Mouse (Mus musculus) A20 (cell line): ENCODE results near the gene Wfdc16.
"Not testable (repeated sequence)": the region's sequence is repeated elsewhere in the genome, so short reads cannot be mapped to it uniquely, and the experiment has no call there.

ENCODE experiments used
- DNase-seq: peaks from one replicate; pipeline ENCODE4 v3.0.0-alpha.2; 2011; ENCODE audit warnings: low read depth, low spot score

Gene Wfdc16

DNA sequence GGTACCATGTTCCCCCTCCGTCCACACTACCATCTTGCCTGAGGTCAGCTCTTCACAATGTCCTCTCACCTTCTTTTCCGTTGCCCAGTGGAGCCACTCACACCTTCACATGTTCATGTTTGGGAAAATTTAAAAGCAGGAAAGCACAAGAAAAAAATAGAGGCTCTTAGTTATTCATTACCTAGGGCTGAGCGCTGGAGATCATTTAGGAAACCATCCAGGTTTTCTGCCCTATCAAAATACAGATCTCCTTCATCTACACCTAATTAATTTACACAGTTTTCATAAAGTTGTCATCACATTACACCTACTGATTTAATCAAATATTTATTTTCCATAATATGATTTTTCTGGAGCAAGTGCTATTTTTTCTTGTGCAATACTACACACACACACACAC, at the start of gene Wfdc16:
TSS of gene Wfdc16 (minus strand) at position 101 of the 400 bp plus-strand sequence.
- DNase-seq: no peak

DNA sequence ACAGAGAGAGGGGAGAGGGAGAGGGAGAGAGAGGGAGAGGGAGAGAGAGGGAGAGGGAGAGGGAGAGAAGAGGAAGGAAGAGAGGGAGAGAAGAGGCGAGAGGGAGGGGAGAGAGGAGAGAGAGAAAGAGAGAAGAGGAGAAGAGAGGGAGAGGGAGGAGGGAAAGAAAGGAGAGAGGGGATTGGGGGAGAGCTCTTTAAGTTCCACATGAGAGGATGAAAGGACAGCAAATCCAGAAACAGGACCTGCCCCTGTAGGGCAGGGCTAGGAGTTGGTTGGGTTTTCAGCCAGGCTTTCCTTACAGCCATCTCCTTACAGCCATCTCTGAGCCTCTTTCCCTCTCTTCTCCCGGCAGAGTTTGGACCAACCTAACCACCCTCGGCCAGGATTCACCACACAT, 46.2 kb upstream of the Wfdc16 start, which contains the start of gene Wfdc13:
TSS of gene Wfdc13 (plus strand) at position 301 of the 400 bp plus-strand sequence.
- no peak for DNase-seq

DNA sequence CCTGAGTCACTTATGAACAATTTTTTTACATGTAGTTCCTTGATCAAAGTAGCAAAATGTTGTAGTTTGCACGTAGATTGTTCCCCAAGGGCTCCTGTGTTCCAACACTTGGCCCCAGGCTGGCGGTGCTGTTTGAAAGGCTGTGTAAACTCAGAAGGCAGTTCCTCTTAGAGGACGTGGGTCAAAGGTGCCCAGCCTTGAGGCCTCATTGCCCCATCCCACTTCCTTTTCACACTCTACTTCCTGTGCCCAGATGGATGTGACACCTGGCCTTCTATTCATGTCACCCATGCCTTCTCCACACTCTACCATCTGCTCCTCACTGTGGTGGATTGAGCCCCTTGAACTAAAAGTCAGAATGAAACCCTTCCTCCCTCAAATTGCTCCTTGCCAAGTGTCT, 41.3 kb upstream of the Wfdc16 start:
- peak; percentile 57 for DNase-seq

DNA sequence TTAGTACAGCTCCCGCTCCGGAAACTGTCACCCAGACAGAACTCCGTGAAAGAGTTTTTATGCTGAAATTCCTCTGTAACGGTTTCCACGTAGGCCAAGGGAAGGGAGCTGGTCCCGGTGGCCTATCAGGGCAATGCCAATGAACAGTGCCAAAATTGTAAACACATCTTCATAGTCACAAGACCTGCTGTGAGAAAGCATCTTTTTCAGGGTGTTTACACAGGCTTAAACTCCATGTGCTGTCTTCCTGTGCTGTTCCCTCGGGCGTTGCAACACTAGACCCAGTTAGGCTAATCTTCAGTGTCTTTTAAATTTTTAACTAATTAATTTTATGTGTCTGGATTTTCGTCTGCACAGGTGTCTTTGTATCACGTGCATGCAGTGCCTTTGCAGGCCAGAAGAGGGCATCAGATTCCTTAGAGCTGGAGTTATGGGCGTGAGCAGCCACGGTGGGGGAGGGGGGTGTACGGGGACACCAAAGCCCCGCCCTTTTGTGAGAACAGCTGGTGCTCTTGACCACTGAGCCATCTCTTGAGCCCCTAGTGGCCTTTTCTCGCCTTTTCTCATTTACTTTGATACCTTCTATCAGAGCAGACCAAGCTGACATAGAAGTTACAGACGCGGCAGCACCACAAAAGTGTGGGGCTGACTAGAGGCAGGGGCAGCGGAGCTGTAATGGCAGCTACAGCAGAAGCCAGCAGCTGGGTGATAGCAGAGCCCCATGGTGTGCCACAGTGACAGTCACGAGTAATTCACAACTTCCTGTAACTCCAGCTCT, 40.4 kb upstream of the Wfdc16 start:
- peak; percentile 90 for DNase-seq

DNA sequence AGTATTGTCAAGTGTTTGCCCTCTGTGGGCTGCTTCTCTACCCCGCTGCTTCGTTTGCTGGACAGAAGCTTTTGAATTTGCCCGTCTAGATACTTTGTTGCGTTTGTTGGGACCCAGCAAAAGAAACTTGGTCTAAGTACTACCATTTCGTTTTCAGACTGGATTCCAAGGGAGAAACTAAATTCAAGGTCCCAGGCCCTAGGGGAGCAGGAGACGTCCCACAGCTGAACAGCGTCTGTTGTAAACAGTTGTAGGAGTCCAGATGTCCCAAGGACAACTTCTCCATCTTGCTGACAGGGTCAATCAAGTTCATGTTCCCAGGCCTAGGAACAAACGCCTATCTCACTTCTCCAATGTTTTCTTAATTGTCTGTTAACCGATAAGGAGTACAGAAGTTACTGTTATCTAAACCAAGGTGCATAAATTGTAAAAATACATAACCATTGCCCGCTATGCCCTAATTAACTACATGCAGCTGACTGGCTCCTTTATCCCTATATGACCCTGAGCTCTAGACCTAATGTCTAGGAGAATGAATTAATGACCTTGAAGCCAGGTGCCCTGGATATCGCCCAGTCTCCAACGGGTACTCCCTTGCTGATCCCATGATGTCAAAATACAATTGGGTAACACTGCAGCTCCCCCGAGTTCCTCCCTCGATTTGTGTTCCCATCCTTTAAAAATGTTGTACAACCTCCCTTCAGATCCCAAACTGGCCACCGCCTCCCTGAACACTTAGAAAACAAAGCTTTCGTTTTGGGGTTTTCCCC, 38.5 kb upstream of the Wfdc16 start:
- DNase-seq: no peak

DNA sequence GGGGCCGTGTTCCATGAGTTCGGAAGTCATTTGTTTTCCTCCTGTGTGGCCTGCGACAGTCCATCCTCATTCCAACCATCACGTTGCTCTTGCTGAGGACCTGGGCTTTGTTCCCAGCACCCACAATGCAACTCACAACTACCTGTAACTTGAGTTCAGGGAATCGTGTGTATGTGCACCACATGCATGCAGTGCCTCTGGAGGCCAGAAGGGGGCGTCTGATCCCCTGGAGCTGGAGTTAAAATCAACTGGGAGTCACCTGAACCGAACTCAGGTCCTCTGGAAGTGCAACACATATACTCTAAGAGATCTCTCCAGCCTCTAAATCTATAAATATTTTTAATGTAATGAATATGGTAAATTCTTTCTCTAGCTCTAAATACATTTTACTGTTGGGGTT, 37.5 kb upstream of the Wfdc16 start:
- DNase-seq: no peak

DNA sequence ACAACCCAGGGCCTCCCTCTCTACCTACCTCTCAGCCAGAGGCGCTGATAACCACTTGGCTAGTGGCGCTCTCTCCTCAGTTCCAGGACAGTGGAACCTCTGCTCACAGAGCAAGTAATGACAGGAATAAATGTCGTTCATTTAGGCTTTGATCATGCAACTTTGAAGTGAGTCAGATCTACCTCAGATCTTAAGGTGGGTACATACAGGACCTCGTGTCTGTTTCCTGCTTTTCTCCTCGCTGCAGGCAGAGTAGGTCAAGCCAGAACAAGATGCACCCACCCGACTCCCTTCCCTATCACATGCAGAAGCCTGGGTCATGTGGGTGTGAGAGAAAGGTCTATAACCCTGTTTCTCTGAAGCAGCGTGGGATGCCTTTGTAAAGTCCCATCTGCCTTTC, 35.4 kb upstream of the Wfdc16 start, which contains the start of gene Wfdc11:
TSS of gene Wfdc11 (minus strand) at position 101 of the 400 bp plus-strand sequence.
- no peak for DNase-seq

DNA sequence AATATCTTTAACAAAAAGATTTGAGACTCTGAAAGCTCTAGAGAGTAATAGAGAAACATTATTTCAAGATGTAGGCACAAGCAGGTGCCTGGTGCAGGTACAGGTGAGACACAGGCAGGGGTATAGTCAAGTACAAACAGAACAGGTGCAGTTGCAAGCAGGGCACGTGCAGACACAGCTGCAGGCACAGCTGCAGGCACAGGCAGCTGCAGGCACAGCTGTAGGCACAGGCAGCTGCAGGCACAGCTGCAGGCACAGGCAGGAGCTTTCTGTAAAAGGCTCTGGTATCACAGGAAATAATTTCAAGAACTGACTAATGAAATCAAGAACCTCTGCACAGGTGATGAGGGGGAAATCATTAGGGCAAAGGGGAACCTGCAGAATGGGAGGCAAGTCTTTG, 32.3 kb upstream of the Wfdc16 start:
- peak; percentile 11 for DNase-seq

DNA sequence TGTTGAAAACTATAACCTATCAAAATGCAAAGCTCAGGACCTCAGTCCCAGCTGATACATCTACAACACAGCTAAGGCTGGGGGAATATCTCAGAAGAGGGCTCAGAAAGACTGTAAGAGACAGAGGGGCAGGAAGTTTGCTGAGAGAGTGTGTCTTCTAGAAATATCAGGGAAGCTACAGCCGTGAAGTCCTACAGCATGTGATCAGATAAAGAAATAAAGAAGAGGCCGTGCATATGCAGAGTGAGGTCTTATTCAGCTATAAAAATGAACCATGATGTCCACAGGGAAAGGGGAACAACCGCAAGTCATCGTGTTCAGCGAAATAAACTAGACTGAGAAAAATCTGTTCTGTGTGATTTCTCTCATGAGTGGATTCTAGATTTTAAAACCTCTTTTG, 31.7 kb upstream of the Wfdc16 start:
- DNase-seq: no peak

DNA sequence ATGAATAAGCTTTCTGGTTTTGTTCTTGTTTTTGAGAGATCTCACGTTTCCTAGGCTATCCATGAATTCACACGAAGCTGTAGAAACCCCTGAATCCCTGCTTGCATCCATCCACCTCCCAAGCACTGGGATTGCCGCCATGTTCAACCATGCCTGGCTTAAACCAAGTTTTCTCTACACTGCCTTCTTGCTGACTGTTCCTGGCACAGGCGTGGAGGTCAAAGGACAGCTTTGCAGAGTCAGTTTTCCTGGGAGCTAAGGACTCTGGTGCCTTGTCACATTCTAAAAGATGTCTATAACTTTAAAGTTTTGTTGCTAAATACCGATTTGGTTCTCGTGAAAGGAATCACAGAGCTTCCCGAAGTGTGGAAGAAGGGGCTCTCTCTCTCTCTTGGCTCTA, 26.3 kb upstream of the Wfdc16 start:
- no peak for DNase-seq

DNA sequence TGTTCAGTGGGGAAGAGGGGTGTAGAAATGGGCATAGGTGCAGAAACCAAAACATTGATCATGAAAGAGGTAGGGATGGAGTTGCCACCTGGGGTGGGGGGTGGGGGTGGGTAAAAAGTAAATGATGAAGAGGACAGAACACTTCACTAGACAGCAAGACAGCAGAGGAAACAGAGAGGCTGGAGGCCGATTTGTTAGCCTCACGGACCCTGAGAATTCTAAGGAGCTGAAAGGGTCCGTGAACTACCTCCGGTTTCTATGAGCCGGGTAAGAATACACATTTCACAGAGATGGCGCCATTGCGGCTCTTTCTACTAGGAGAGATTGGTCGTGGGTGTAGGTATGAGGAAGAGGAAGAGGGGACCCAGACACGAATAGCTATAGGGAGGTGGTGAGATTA, 17.9 kb upstream of the Wfdc16 start, which contains the start of gene Wfdc9:
TSS of gene Wfdc9 (minus strand) at position 101 of the 400 bp plus-strand sequence.
- no peak for DNase-seq

DNA sequence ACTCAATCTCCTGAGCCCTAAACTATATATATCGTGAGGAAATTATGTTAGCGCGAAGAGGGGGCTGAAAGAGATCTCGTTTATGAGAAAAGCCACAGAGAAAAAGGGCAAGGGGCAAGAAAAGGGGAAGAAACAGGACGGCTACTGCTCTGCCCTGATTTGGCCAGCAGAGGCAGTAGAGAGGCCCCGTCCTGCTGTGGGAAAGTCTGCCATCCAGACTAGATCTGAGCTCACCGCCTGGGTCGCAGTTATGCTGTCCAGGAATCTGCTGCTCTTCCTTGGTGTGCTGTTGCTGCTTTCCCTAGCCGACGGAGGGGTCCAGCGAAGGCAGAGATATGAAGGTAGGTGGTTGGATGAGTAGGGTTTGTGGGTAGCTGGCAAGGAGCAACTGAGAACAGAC, 17.3 kb upstream of the Wfdc16 start, which contains the start of gene Wfdc10:
TSS of gene Wfdc10 (plus strand) at position 189 of the 400 bp plus-strand sequence.
- DNase-seq: peak; percentile 55

DNA sequence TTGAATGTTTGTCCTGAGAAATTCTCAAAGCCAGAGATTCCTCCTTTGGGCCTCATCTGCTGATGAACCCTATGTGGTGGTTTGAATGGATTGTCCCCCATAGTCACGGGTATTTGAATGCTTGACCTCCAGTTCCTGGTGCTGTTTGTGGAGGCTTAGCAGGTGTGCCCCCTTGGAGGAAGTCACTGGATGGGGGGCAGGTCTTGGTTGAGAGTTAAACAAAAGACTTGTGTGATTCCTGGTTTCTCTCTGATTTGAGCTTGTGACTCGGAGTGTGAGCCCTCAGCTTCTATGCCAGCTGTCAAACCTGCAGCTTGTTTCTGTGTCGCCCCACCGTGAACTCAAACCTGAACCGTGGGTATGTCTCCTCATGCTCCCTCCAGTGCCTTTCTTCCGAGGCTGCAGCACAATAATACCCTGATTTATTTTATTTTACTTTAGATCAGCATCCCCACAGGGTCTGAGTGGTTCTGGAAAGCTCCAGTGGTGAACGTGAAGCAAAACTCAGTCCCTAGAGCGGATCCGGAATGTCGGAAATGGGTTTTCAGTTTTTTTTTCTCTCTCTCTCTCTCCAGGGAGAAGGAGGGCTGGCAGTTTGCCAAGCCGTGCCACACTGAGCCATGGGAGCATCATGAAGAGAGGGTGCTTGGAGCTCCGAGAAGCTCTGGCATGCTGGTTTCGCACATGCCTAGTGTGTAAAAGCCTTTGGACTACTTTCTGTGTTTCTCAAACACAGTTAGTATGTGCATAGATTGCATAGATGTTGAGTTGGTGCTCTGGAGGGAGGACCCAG, 3.5 kb upstream of the Wfdc16 start:
- no peak for DNase-seq

DNA sequence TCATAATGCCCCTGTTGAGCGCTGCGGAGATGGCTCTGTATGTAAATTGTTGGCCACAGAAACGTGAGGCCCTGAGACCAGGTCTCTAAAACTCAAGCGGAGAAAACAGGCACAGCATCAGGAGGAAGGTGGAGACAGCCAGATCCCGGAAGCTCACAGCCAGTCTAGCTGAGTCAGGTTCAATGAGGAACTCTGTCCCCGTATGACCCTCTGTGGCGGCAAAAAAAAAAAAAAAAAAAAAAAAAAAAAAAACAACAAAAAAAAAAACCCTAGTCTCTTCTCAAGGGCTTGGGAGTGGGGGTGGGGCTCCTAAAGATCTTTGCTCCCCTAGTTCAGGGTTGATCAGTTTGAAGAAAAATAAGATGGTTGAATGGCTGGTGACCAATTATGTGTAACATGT, 2.5 kb upstream of the Wfdc16 start:
- peak; percentile 3 for DNase-seq

DNA sequence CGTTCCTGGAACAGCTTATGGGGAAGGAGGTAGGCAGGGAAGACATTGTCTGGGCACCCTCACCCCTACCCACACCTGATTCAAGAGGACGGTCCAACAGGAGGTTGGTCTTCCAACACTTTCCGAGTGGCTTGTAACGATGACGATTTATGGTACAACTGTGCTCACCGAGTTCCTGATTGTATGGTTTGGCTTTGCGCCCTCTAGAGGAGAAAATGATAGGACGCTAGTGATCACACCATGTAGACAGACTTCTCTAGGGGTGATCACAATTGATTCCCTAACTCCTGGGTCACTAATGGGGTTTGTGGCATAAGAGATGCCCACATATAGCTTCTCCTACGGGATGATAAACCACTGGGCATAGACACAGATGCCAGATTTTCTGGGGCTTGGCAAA, 3.3 kb downstream of the Wfdc16 start:
- peak; percentile 48 for DNase-seq

DNA sequence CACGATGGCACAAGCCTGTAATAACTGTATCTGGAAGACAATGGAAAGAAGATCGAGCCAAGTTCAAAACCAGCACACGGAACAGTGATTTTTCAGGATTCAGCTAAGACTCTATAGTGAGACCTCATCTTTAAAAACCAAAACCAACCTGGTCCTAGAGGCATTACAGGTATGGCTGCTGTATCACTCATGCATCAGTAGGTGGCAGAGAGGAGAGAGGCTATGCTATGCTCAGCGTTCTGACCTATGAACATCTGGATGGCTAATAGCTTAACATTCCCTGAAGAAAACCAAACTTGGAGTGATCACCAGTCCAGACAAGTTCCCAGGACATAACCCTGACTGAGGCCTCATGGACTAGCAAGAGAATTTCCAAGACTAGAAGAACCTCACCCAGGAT, 16.8 kb downstream of the Wfdc16 start:
- DNase-seq: no peak

DNA sequence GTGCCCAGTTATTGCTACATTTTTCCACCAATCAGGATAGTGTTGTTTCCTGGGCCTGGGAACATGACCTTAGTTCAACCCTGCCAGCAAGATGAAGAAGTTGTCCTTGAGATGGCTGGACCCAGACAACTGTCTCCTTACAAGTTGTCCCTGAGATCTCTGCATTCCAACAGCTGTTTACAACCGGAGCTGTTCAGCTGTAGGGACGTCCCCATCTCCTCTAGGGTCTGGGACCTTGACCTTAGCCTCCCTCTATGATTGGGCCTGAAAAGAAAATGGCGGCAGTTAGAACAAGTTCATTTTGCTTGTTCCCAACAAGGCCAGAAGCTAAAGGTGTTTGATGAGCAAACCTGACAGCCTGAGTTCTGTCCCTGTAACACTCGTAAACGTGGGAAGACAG, 19.5 kb downstream of the Wfdc16 start:
- no peak for DNase-seq

DNA sequence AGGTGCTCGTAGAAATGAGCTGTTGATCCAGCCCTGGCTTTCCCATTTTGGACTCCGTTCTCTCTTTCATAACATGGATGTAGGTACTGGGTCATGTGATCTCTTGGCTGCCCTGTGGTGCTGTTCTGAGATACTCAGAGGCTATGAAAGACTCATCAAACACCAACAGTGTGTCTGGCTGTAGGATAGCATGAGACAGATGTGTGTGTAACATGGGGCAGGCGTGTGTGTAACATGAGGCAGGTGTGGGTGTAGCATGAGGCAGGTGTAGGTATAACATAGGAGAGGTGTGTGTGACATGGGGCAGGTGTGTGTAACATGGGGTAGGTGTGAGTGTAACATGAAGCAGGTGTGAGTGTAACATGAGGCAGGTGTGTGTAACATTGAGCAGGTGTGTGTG, 23.2 kb downstream of the Wfdc16 start:
- DNase-seq: no peak

DNA sequence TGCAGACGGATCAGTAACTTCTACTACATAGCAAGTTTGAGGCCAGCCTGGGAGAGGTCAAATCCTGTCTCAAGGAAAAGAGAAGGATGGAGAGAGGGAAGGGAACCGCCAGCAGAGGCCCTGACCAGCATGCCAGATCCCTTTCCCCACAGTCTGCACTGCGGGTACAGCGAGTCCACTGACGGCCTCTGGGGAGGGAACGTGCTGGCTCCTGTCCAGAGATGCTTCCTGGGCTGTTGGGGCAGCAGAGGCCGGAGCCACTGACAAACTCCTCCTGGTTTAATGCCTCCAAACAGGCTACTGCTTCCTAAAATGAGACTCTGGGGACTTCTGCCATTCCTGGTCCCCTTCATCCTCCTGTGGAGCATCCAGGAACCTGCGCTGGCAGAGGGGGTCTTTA, 25.1 kb downstream of the Wfdc16 start, which contains the start of the genes Wfdc6b and Wfdc8:
TSS of gene Wfdc6b (plus strand) at position 52 of the 400 bp plus-strand sequence.
TSS of gene Wfdc8 (minus strand) at position 156 of the 400 bp plus-strand sequence.
- DNase-seq: not testable (repeated sequence)

DNA sequence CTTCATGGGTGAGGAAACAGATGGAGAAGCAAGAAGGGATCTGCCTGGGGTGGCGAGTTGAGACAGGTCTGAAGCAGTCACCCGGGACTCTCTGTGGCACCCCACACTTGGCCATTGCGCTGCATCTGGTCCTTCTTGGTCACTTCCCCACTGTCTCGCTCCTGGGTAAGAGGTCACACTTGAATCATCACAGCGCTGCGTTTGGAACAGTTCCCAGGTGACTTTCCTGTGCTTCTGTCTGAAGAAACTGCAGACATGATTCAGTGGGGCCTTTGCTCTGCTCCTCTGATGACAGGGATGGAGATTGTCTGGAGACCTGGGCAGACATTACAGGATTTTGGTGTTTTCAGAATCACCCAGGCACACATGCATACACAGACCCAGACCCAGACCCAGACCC, 29.8 kb downstream of the Wfdc16 start:
- no peak for DNase-seq

DNA sequence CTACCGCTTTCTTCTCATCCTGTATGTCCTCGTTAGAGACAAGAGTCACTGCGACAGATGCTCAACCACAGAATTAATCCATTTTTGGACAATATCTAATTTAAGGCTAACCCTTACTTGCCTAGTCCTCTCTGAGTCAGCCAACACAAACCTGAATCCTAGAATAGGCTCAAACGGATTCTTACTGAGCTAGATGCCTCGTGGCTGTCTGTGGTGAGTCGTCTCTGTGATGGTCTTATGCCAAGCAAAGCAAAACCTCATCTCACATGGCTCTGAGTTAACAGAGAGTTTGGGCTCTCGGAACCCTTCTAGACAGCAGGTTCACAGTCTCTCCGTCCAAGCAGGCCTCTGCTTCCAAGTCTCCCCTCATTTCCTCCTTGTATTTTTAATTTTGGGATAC, 34.2 kb downstream of the Wfdc16 start:
- no peak for DNase-seq

DNA sequence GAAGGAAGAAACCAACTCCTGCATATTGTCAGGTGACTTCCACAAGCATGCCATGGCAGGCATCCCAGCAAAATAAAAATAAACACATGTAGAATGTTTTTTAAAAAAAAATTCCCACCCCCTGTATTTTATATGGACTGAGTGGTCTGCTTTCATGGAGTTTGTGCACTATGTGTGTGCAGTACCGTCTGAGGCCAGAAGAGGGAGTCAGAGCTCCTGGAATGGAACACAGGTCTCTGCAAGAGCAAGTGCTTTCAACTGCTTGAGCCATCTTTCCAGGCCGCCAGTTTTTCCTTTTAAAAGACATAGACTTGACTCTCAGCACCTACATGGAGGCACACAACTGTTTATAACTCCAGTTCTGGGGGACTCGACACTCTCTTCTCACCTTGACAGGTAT, 35.1 kb downstream of the Wfdc16 start:
- DNase-seq: no peak
